Mouse (Mus musculus): ENCODE results near the gene Cnot10.

GRCm38 (mm10) chr9:114560771-114561670 lies 79.0 kb downstream of the Cnot10 start:
- TF ChIP-seq CTCF (IDR thresholded peaks at IDR 0.05; ENCODE audit: control insufficient read depth, insufficient read depth, insufficient read length) = no peak
- TF ChIP-seq CEBPB (IDR thresholded peaks at IDR 0.05; ENCODE audit: low read depth) = no peak
- no peak for TF ChIP-seq MYOG (IDR thresholded peaks at IDR 0.05; ENCODE audit: control insufficient read depth, extremely low read depth, insufficient read length)
- no peak for TF ChIP-seq MAX (IDR thresholded peaks at IDR 0.05)
- TF ChIP-seq MYOD1 (IDR thresholded peaks at IDR 0.05; ENCODE audit: control insufficient read depth, insufficient read length, low read depth) = no peak
- TF ChIP-seq USF1 (IDR thresholded peaks at IDR 0.05; ENCODE audit: low read depth) = no peak
- no peak for TF ChIP-seq FOSL1 (IDR thresholded peaks at IDR 0.05; ENCODE audit: insufficient read depth, low read length, poor library complexity, severe bottlenecking)

Measured in C2C12 (cell line).